Mouse (Mus musculus) megakaryocyte, embryonic 14.5 days (primary cell): ENCODE results near the gene Tubgcp2. TPM values are rescaled to one million over a fixed set of nuclear protein-coding genes. Genes with fewer than 3 reads are reported as not detected.

ENCODE experiments used
- H3K27me3 ChIP-seq: replicated peaks from 2 replicates; pipeline ENCODE3; 2012; ENCODE audit warnings: inconsistent platforms
- H3K36me3 ChIP-seq: replicated peaks from 2 replicates; pipeline ENCODE3; 2012; ENCODE audit warnings: low read length, inconsistent platforms, mixed read lengths
- H3K4me1 ChIP-seq: 2 replicates; pipeline ENCODE4 v1.6.1; 2012; ENCODE audit warnings: inconsistent platforms
- H3K4me3 ChIP-seq: replicated peaks from 2 replicates; pipeline ENCODE3; 2012; ENCODE audit warnings: moderate library complexity, mild to moderate bottlenecking, inconsistent platforms
- H3K9me3 ChIP-seq: 2 replicates; pipeline ENCODE4 v1.6.1; 2012; ENCODE audit warnings: inconsistent platforms
- FLI1 ChIP-seq: IDR thresholded peaks from 2 replicates; pipeline ENCODE4 v1.6.1; 2012; ENCODE audit warnings: low read length, inconsistent platforms, mixed read lengths
- GATA1 ChIP-seq: IDR thresholded peaks from 3 replicates; pipeline ENCODE4 v1.6.1; 2012; ENCODE audit warnings: mixed read lengths, low read length, inconsistent platforms, borderline replicate concordance
- polyA plus RNA-seq: library from polyadenylated mRNA; stranded (reverse); fragments of >175 nt; gene quantifications from 2 replicates; pipeline ENCODE4 v1.2.3, GENCODE M21; 2012; ENCODE audit warnings: low replicate concordance; ENCODE audit not compliant: insufficient read depth

Gene Tubgcp2
- polyA plus RNA-seq, 1 experiment: 3.8 TPM

DNA sequence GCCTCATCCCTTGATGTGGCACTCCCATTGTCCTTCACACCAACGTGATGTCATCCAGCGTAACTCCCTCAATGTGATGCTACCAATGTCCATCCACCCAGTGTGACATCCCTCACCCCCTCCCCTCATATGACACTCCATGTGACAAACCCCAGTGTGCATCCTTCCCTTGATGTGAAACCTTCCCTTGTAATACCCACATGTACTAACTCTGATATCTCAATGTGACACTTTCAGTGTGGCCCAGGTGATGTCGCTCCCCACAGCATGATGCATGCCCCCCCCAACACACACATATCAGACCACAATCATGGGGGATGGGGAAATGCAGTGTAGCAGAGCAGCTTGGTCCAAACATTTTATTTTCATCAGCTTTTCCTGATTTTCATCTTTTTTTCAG, 79.8 kb downstream of the Tubgcp2 start:
- Histone ChIP-seq H3K4me1 (peaks cover 8% of the 10 kb centered on the region), H3K4me3 (peak overlapping the region; percentile 8), H3K9me3 (no peaks in the 10 kb centered on the region), H3K27me3 (peaks cover 79% of the 10 kb centered on the region), H3K36me3 (no peaks in the 10 kb centered on the region)
- TF ChIP-seq GATA1 (no peak), FLI1 (no peak)

DNA sequence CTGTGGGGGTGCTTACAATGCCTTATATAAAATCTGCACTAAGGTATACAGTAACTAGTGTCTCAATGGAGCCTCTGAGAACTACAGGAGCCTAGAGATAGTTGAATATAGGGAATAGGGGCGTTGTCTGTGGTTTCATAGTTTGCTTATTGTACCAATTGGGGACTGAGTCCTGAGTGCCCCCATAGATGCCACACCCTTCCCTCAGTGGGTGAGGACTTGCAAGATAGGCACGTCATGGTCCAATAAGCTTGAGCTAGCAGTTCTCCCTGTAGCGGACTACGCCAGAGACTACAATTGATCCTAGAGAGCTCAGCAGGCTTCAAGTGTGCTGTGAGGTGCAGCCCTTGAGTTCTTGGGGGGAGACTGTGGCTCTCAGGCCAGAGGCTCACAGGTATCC, 81.0 kb downstream of the Tubgcp2 start:
- H3K9me3 ChIP-seq: no peaks in the 10 kb centered on the region
- no peak overlapping the region for H3K4me3 ChIP-seq
- peaks cover 16% of the 10 kb centered on the region for H3K4me1 ChIP-seq
- no peaks in the 10 kb centered on the region for H3K36me3 ChIP-seq
- H3K27me3 ChIP-seq: peaks cover 72% of the 10 kb centered on the region
- TF ChIP-seq GATA1 (no peak), FLI1 (no peak)

DNA sequence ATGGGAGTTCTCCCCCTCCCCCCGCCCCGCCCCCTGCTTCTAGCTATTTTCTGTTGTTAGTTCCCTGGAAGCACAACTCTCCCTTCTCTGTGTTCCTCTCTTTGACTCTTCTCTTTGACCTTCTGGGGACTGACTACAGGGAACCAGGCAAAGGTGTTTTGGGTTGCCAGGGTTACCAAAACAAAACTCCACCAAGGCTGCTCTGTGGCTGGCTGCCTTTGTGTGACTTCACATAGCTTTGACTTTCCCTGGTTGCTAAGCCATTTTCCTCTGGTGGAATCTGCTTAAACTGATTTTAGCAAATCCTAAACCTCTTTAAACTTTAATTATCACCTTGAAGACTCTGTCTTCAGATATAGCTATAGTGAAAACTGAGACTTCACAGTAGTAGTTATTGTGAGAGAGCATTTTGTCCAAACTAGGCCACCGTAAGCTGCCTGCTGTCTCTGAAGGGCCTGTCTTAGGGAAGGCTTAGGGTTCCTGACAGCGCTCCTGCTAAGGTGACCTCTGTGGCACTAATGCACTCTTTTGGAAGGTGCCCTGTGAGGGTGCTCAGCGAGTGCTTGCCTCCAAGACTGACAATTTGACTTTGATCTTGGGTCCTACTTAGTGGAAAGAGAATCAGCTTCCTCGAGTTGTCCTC, 84.4 kb downstream of the Tubgcp2 start:
- Histone ChIP-seq H3K9me3 (no peaks in the 10 kb centered on the region), H3K4me1 (peaks cover 18% of the 10 kb centered on the region), H3K27me3 (peaks cover 75% of the 10 kb centered on the region), H3K4me3 (no peak overlapping the region), H3K36me3 (no peaks in the 10 kb centered on the region)
- TF ChIP-seq GATA1: no peak
- no peak for TF ChIP-seq FLI1

DNA sequence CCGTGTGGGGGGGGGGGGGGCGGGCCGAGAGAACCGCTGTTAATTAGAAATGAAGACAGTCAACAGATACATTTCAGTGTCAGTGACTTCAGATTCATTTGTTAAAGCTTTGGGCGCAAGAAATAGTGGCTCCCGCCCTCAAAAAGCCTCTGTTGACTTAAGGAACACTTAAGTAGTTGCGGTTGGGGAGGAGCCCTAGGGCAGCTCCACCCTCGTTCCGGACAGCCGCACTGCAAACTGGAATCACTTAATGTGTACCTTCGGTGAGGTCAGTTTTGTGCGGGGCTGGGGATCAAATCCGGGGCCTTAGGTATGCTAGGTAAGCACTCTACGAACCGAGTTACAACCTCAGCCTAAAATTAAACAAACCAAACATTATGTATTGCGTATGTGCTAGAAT, 85.4 kb downstream of the Tubgcp2 start:
- Histone ChIP-seq H3K4me1 (peaks cover 17% of the 10 kb centered on the region), H3K27me3 (peaks cover 74% of the 10 kb centered on the region), H3K4me3 (peak overlapping the region; percentile 93)

DNA sequence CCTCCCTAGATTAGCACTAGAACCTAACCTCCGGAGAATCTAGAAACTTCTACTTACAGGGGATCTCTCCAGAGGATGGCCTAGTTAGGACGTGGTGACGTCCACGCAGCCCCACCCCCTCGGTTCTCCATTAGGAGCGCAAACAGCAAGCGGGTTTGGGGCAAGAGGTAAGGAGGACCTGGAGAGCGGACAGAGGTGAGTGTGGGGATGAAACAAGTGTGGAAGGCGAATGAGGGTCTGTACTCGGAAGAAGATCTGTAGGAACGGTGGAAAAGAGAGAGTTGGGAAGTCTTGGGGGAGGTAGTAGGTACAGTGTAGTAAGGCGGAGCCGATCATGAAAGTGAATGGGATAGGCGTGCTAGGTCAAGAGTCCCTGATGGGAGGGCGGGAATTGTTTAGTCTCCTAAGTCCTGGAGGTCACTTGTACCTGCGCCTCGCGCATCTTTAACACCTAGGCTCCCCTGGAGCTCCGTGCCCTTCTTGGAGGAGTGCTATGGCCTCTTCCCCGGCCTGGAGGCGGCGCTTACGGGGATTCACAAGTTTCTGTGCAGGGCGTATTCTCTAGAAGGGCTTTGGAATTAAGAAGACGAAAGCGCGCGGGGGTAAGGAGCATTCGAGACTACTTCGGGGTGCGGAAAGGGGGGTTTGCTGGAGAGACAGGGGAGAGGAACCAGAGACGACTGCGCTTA, 86.0 kb downstream of the Tubgcp2 start:
- Histone ChIP-seq H3K4me3 (peak overlapping the region; percentile 93), H3K9me3 (no peaks in the 10 kb centered on the region), H3K27me3 (peaks cover 74% of the 10 kb centered on the region), H3K4me1 (peaks cover 17% of the 10 kb centered on the region), H3K36me3 (no peaks in the 10 kb centered on the region)
- TF ChIP-seq FLI1 (no peak), GATA1 (no peak)

More for the DNA sequence above, 85.4 kb downstream of the Tubgcp2 start:
- no peak for TF ChIP-seq GATA1
- TF ChIP-seq FLI1: no peak
- no peaks in the 10 kb centered on the region for H3K36me3 ChIP-seq
- no peaks in the 10 kb centered on the region for H3K9me3 ChIP-seq

DNA sequence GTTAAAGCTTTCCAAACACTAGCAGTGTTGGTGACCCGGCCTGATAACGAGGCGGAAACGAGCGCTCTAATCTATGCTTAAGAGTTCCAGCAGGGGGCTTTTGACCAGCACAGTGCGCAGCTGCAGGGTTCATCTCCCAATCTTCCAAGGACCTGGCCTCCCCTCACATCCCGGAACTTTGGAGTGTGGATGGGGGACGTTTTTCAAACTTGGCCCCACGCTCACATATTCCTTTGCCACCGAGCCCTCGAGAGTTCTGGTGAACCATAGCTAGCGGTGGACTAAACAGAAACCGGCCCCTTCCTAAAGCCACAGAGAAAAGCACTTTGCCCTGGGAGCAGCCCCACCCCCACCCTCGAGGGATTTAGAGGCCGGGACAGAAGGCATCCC, 86.6 kb downstream of the Tubgcp2 start:
- Histone ChIP-seq H3K36me3 (no peaks in the 10 kb centered on the region), H3K27me3 (peaks cover 74% of the 10 kb centered on the region), H3K4me3 (peak overlapping the region; percentile 93), H3K4me1 (peaks cover 17% of the 10 kb centered on the region), H3K9me3 (no peaks in the 10 kb centered on the region)
- TF ChIP-seq FLI1: no peak
- no peak for TF ChIP-seq GATA1

DNA sequence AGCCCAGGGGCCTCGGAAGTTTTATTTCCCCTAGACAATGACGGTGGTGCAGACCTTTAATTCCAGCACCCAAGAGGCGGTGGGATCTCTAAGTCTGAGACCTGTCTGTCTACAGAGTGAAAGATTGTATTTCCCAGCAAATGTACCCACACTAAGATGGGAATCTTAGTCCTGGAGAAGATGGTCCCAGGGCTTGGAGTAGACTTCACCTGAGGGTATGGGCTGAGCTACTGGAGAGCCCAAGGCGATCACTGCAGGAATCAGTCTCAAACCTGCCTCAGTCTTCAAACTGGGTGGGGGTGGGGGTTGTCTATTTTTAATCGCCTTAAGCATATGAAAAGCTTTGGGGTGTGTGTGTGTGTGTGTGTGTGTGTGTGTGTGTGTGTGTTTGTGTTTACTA, 90.4 kb downstream of the Tubgcp2 start:
- no peak for TF ChIP-seq GATA1
- no peak for TF ChIP-seq FLI1
- H3K4me3 ChIP-seq: no peak overlapping the region
- H3K27me3 ChIP-seq: peaks cover 91% of the 10 kb centered on the region
- no peaks in the 10 kb centered on the region for H3K36me3 ChIP-seq
- peaks cover 27% of the 10 kb centered on the region for H3K4me1 ChIP-seq
- H3K9me3 ChIP-seq: peaks cover 3% of the 10 kb centered on the region; the same call in 1 of the 2 replicates

Other genes with a start within 250 kb of the Tubgcp2 start
- gene Adgra1, start 202.5 kb downstream of the Tubgcp2 start, polyA plus RNA-seq: not detected in 2 replicates
- not detected in 2 replicates for gene Kndc1, start 142.0 kb downstream of the Tubgcp2 start, polyA plus RNA-seq
- gene Utf1, start 92.9 kb downstream of the Tubgcp2 start, polyA plus RNA-seq: not detected in 2 replicates
- 0.31 TPM in 1 of 2 replicates, not detected in the other for gene 6430531B16Rik, start 57.9 kb downstream of the Tubgcp2 start, polyA plus RNA-seq
- 7.8 and 22.3 TPM in 2 replicates for gene Adam8, start 44.1 kb downstream of the Tubgcp2 start, polyA plus RNA-seq
- 13.1 and 14.7 TPM in 2 replicates for gene Zfp511, start 278 bp downstream of the Tubgcp2 start, polyA plus RNA-seq
- not detected in 2 replicates for gene Msx3, start 12.4 kb upstream of the Tubgcp2 start, polyA plus RNA-seq
- gene Caly, start 45.9 kb upstream of the Tubgcp2 start, polyA plus RNA-seq: 0.22 and 5.4 TPM in 2 replicates
- gene Prap1, start 56.7 kb upstream of the Tubgcp2 start, polyA plus RNA-seq: not detected in 2 replicates
- gene Fuom, start 65.8 kb upstream of the Tubgcp2 start, polyA plus RNA-seq: 6.5 and 31.6 TPM in 2 replicates
- 2.9 and 4.3 TPM in 2 replicates for gene Paox, start 79.1 kb upstream of the Tubgcp2 start, polyA plus RNA-seq
- 5.5 TPM in 1 of 2 replicates, not detected in the other for gene Echs1, start 79.8 kb upstream of the Tubgcp2 start, polyA plus RNA-seq
- gene Mtg1, start 100.9 kb upstream of the Tubgcp2 start, polyA plus RNA-seq: 6.6 TPM in 1 of 2 replicates, not detected in the other
- gene Sprn, start 118.2 kb upstream of the Tubgcp2 start, polyA plus RNA-seq: not detected in 2 replicates
- gene Olfr522, start 128.1 kb upstream of the Tubgcp2 start, polyA plus RNA-seq: not detected in 2 replicates
- not detected in 2 replicates for gene Olfr523, start 136.5 kb upstream of the Tubgcp2 start, polyA plus RNA-seq
- not detected in 2 replicates for gene Olfr524, start 169.3 kb upstream of the Tubgcp2 start, polyA plus RNA-seq
- 0.15 TPM in 1 of 2 replicates, not detected in the other for gene Cd163l1, start 181.6 kb upstream of the Tubgcp2 start, polyA plus RNA-seq
- not detected in 2 replicates for gene 5830411N06Rik, start 210.6 kb upstream of the Tubgcp2 start, polyA plus RNA-seq